Mouse (Mus musculus): ENCODE measurements around the gene Stard7. TPM values are rescaled to one million over a fixed set of nuclear protein-coding genes. Genes with fewer than 3 reads are reported as not detected.

The Stard7 gene
- polyA plus RNA-seq, 1 experiment from 2014 or later = 97.1 TPM

Other genes starting within 250 kb of the Stard7 start
- gene Blvra, start 199.6 kb upstream of the Stard7 start, polyA plus RNA-seq (2016; fragmentation: Nextera tagmentation; extraction: Ambion mirVana) = 36.0 and 40.9 TPM in 2 replicates
- 70.9 and 76.9 TPM in 2 replicates for gene Ncaph, start 136.3 kb upstream of the Stard7 start, polyA plus RNA-seq (2016; fragmentation: Nextera tagmentation; extraction: Ambion mirVana)
- gene Itpripl1, start 126.8 kb upstream of the Stard7 start, polyA plus RNA-seq (2016; fragmentation: Nextera tagmentation; extraction: Ambion mirVana) = 12.4 and 13.1 TPM in 2 replicates
- 2.0 TPM in 2 replicates for gene 1810024B03Rik, start 61.9 kb upstream of the Stard7 start, polyA plus RNA-seq (2016; fragmentation: Nextera tagmentation; extraction: Ambion mirVana)
- 61.8 and 64.4 TPM in 2 replicates for gene Snrnp200, start 61.8 kb upstream of the Stard7 start, polyA plus RNA-seq (2016; fragmentation: Nextera tagmentation; extraction: Ambion mirVana)
- gene Ciao1, start 22.4 kb upstream of the Stard7 start, polyA plus RNA-seq (2016; fragmentation: Nextera tagmentation; extraction: Ambion mirVana) = 58.3 and 61.1 TPM in 2 replicates
- gene Tmem127, start 22.3 kb upstream of the Stard7 start, polyA plus RNA-seq (2016; fragmentation: Nextera tagmentation; extraction: Ambion mirVana) = 22.1 and 23.1 TPM in 2 replicates
- gene Dusp2, start 65.9 kb downstream of the Stard7 start, polyA plus RNA-seq (2016; fragmentation: Nextera tagmentation; extraction: Ambion mirVana) = 14.1 and 15.7 TPM in 2 replicates
- 0.08 TPM in 1 of 2 replicates, not detected in the other for gene Astl, start 68.4 kb downstream of the Stard7 start, polyA plus RNA-seq (2016; fragmentation: Nextera tagmentation; extraction: Ambion mirVana)
- 9.2 and 10.1 TPM in 2 replicates for gene Adra2b, start 93.0 kb downstream of the Stard7 start, polyA plus RNA-seq (2016; fragmentation: Nextera tagmentation; extraction: Ambion mirVana)
- 0.28 and 0.71 TPM in 2 replicates for gene Gpat2, start 155.0 kb downstream of the Stard7 start, polyA plus RNA-seq (2016; fragmentation: Nextera tagmentation; extraction: Ambion mirVana)
- 24.5 and 27.8 TPM in 2 replicates for gene Fahd2a, start 174.3 kb downstream of the Stard7 start, polyA plus RNA-seq (2016; fragmentation: Nextera tagmentation; extraction: Ambion mirVana)